Mouse (Mus musculus): ENCODE data around the gene Pklr. TPM values are rescaled to one million over a fixed set of nuclear protein-coding genes. Genes with fewer than 3 reads are reported as not detected.

The Pklr gene
- polyA plus RNA-seq, 1 experiment = not detected

- Histone ChIP-seq H3K79me3 (ENCODE audit: low read depth) (no peaks in the 10 kb centered on the region), H3K4me3 (ENCODE audit: insufficient read depth, poor library complexity, severe bottlenecking) (no peak overlapping the region), H3K36me3 (ENCODE audit: control insufficient read depth, insufficient read depth) (peaks cover 5% of the 10 kb centered on the region), H3K27me3 (ENCODE audit: control insufficient read depth, insufficient read depth, insufficient read length) (no peaks in the 10 kb centered on the region), H3ac (ENCODE audit: control insufficient read depth, insufficient read length, low read depth) (no peak overlapping the region), H3K79me2 (ENCODE audit: control insufficient read depth, insufficient read depth) (no peaks in the 10 kb centered on the region)
- TF ChIP-seq MYOG (IDR thresholded peaks at IDR 0.05; ENCODE audit: control insufficient read depth, extremely low read depth, insufficient read length) (no peak), USF1 (IDR thresholded peaks at IDR 0.05; ENCODE audit: low read depth) (no peak), FOSL1 (IDR thresholded peaks at IDR 0.05; ENCODE audit: insufficient read depth, low read length, poor library complexity, severe bottlenecking) (no peak), CTCF (IDR thresholded peaks at IDR 0.05; ENCODE audit: control insufficient read depth, insufficient read depth, insufficient read length) (no peak), MAX (IDR thresholded peaks at IDR 0.05) (no peak), CEBPB (IDR thresholded peaks at IDR 0.05; ENCODE audit: low read depth) (no peak), MYOD1 (IDR thresholded peaks at IDR 0.05; ENCODE audit: control insufficient read depth, insufficient read length, low read depth) (no peak)
Measured at GRCm38 (mm10) chr3:89187197-89187596, 51.3 kb downstream of the Pklr start.

GRCm38 (mm10) chr3:89187690-89188477 lies 51.9 kb downstream of the Pklr start:
- no peaks in the 10 kb centered on the region for H3K79me3 ChIP-seq (ENCODE audit: low read depth)
- H3K27me3 ChIP-seq (ENCODE audit: control insufficient read depth, insufficient read depth, insufficient read length) = no peaks in the 10 kb centered on the region
- H3K79me2 ChIP-seq (ENCODE audit: control insufficient read depth, insufficient read depth) = no peaks in the 10 kb centered on the region
- H3ac ChIP-seq (ENCODE audit: control insufficient read depth, insufficient read length, low read depth) = no peak overlapping the region
- no peak overlapping the region for H3K4me3 ChIP-seq (ENCODE audit: insufficient read depth, poor library complexity, severe bottlenecking)
- TF ChIP-seq MYOG (IDR thresholded peaks at IDR 0.05; ENCODE audit: control insufficient read depth, extremely low read depth, insufficient read length) (no peak), MAX (IDR thresholded peaks at IDR 0.05) (no peak), MYOD1 (IDR thresholded peaks at IDR 0.05; ENCODE audit: control insufficient read depth, insufficient read length, low read depth) (no peak), CTCF (IDR thresholded peaks at IDR 0.05; ENCODE audit: control insufficient read depth, insufficient read depth, insufficient read length) (no peak), CEBPB (IDR thresholded peaks at IDR 0.05; ENCODE audit: low read depth) (no peak), USF1 (IDR thresholded peaks at IDR 0.05; ENCODE audit: low read depth) (no peak), FOSL1 (IDR thresholded peaks at IDR 0.05; ENCODE audit: insufficient read depth, low read length, poor library complexity, severe bottlenecking) (no peak)
- peaks cover 3% of the 10 kb centered on the region for H3K36me3 ChIP-seq (ENCODE audit: control insufficient read depth, insufficient read depth)

- TF ChIP-seq CEBPB (IDR thresholded peaks at IDR 0.05; ENCODE audit: low read depth) (no peak), MYOD1 (IDR thresholded peaks at IDR 0.05; ENCODE audit: control insufficient read depth, insufficient read length, low read depth) (no peak), FOSL1 (IDR thresholded peaks at IDR 0.05; ENCODE audit: insufficient read depth, low read length, poor library complexity, severe bottlenecking) (no peak), MYOG (IDR thresholded peaks at IDR 0.05; ENCODE audit: control insufficient read depth, extremely low read depth, insufficient read length) (no peak), USF1 (IDR thresholded peaks at IDR 0.05; ENCODE audit: low read depth) (no peak), CTCF (IDR thresholded peaks at IDR 0.05; ENCODE audit: control insufficient read depth, insufficient read depth, insufficient read length) (no peak), MAX (IDR thresholded peaks at IDR 0.05) (no peak)
- peak overlapping the region; percentile 2 for H3K4me3 ChIP-seq (ENCODE audit: insufficient read depth, poor library complexity, severe bottlenecking)
- H3K79me2 ChIP-seq (ENCODE audit: control insufficient read depth, insufficient read depth) = no peaks in the 10 kb centered on the region
- peaks cover 3% of the 10 kb centered on the region for H3K36me3 ChIP-seq (ENCODE audit: control insufficient read depth, insufficient read depth)
- H3ac ChIP-seq (ENCODE audit: control insufficient read depth, insufficient read length, low read depth) = no peak overlapping the region
- no peaks in the 10 kb centered on the region for H3K27me3 ChIP-seq (ENCODE audit: control insufficient read depth, insufficient read depth, insufficient read length)
- no peaks in the 10 kb centered on the region for H3K79me3 ChIP-seq (ENCODE audit: low read depth)
Measured at GRCm38 (mm10) chr3:89188478-89188875, 52.5 kb downstream of the Pklr start.

- Histone ChIP-seq H3K79me2 (ENCODE audit: control insufficient read depth, insufficient read depth) (no peaks in the 10 kb centered on the region), H3K4me3 (ENCODE audit: insufficient read depth, poor library complexity, severe bottlenecking) (no peak overlapping the region), H3ac (ENCODE audit: control insufficient read depth, insufficient read length, low read depth) (no peak overlapping the region), H3K79me3 (ENCODE audit: low read depth) (no peaks in the 10 kb centered on the region), H3K27me3 (ENCODE audit: control insufficient read depth, insufficient read depth, insufficient read length) (no peaks in the 10 kb centered on the region), H3K36me3 (ENCODE audit: control insufficient read depth, insufficient read depth) (peaks cover 3% of the 10 kb centered on the region)
- TF ChIP-seq CTCF (IDR thresholded peaks at IDR 0.05; ENCODE audit: control insufficient read depth, insufficient read depth, insufficient read length) (no peak), CEBPB (IDR thresholded peaks at IDR 0.05; ENCODE audit: low read depth) (no peak), MAX (IDR thresholded peaks at IDR 0.05) (no peak), USF1 (IDR thresholded peaks at IDR 0.05; ENCODE audit: low read depth) (no peak), MYOD1 (IDR thresholded peaks at IDR 0.05; ENCODE audit: control insufficient read depth, insufficient read length, low read depth) (no peak), MYOG (IDR thresholded peaks at IDR 0.05; ENCODE audit: control insufficient read depth, extremely low read depth, insufficient read length) (no peak), FOSL1 (IDR thresholded peaks at IDR 0.05; ENCODE audit: insufficient read depth, low read length, poor library complexity, severe bottlenecking) (no peak)
Measured at GRCm38 (mm10) chr3:89190436-89190835, 54.5 kb downstream of the Pklr start.

- TF ChIP-seq USF1 (IDR thresholded peaks at IDR 0.05; ENCODE audit: low read depth) = no peak
- no peak for TF ChIP-seq CTCF (IDR thresholded peaks at IDR 0.05; ENCODE audit: control insufficient read depth, insufficient read depth, insufficient read length)
- no peak for TF ChIP-seq CEBPB (IDR thresholded peaks at IDR 0.05; ENCODE audit: low read depth)
- no peak for TF ChIP-seq MYOD1 (IDR thresholded peaks at IDR 0.05; ENCODE audit: control insufficient read depth, insufficient read length, low read depth)
- no peak for TF ChIP-seq MYOG (IDR thresholded peaks at IDR 0.05; ENCODE audit: control insufficient read depth, extremely low read depth, insufficient read length)
- TF ChIP-seq MAX (IDR thresholded peaks at IDR 0.05) = no peak
- TF ChIP-seq FOSL1 (IDR thresholded peaks at IDR 0.05; ENCODE audit: insufficient read depth, low read length, poor library complexity, severe bottlenecking) = no peak
- Histone ChIP-seq H3ac (ENCODE audit: control insufficient read depth, insufficient read length, low read depth) (no peak overlapping the region), H3K27me3 (ENCODE audit: control insufficient read depth, insufficient read depth, insufficient read length) (no peaks in the 10 kb centered on the region), H3K79me2 (ENCODE audit: control insufficient read depth, insufficient read depth) (no peaks in the 10 kb centered on the region), H3K4me3 (ENCODE audit: insufficient read depth, poor library complexity, severe bottlenecking) (no peak overlapping the region), H3K79me3 (ENCODE audit: low read depth) (no peaks in the 10 kb centered on the region), H3K36me3 (ENCODE audit: control insufficient read depth, insufficient read depth) (peaks cover 3% of the 10 kb centered on the region)
Measured at GRCm38 (mm10) chr3:89193351-89193750, 57.4 kb downstream of the Pklr start.
